Mouse (Mus musculus) lung, adult 2 months (tissue): ENCODE results near the gene Gm8926. TPM values are rescaled to one million over a fixed set of nuclear protein-coding genes. Genes with fewer than 3 reads are reported as not detected.
"Not testable (repeated sequence)": the region's sequence is repeated elsewhere in the genome, so short reads cannot be mapped to it uniquely, and the experiment has no call there.

ENCODE experiments used
- DNase-seq: peaks from one replicate; pipeline ENCODE4 v3.0.0; 2022
- H3K4me1 ChIP-seq: fragments of 200-500 bp; 2 replicates; pipeline ENCODE4 v1.6.1; 2011; ENCODE audit warnings: low read length; ENCODE audit not compliant: control insufficient read depth, insufficient read depth
- H3K4me3 ChIP-seq: fragments of 200-500 bp; replicated peaks from 2 replicates; pipeline ENCODE3; 2011; ENCODE audit warnings: low read depth, mild to moderate bottlenecking, control low read depth, low read length; ENCODE audit errors: extremely low read depth
- WGBS: fragments of 180-500 bp; shearing (Covaris S2); methylation state at CpG from one replicate; pipeline ENCODE4 v1.1.7; 2018; 5-methylcytosine and 5-hydroxymethylcytosine counted together
- polyA plus RNA-seq: library from polyadenylated mRNA; depleted of rRNA; stranded (reverse); fragments of >200 nt; gene quantifications from 2 replicates; pipeline ENCODE4 v1.2.3, GENCODE M21; 2012; rRNA removed

Gene Gm8926
- polyA plus RNA-seq, result not detected in 2 replicates

GRCm38 (mm10) chr5:11770248-11770647 lies at the start of gene Gm8926:
Gene Gm8926, plus strand, starts transcription at chr5:11770548.
- not testable (repeated sequence) for DNase-seq, H3K4me3 ChIP-seq, H3K4me1 ChIP-seq
- WGBS, result 45% methylated on average over 1 of the region's 4 CpGs

Other genes with a start within 250 kb of the Gm8926 start
- gene Gm6460, start 175.6 kb upstream of the Gm8926 start, polyA plus RNA-seq, result not detected in 2 replicates
- gene Gm8922, start 88.6 kb upstream of the Gm8926 start, polyA plus RNA-seq, result not detected in 2 replicates
- not detected in 2 replicates for gene Gm6465, start 75.0 kb downstream of the Gm8926 start, polyA plus RNA-seq
- not detected in 2 replicates for gene 4933402N22Rik, start 147.5 kb downstream of the Gm8926 start, polyA plus RNA-seq